ENCODE assay signal across 26 mouse cellular contexts in the genomic region with DNA sequence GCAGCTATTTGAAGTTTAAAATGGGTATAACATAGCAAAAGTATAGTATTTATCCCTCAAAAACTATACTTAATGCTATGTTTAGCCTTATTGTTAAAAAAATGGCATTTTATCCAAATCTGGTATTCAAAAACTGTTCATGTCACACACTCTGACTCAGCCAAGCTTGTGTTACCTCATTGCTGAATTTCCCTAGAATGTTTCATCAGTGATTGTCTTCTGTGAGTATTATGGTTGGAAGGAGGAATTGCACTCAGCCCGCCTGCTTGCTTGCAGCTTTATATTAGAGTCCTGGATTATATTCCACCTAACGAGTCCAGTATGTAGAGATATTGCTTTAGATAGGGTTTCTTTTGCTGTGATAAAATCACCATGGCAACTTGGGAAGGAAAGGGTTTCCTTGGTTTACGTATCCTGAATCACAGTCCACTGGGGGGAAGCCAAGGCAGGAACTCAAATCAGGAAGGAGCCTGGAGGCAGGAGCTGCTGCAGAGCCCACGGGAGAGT. TPM values are rescaled to one million over a fixed set of nuclear protein-coding genes. Genes with fewer than 3 reads are reported as not detected.
DNase-seq lines count a peak whose midpoint lies in the region; ATAC-seq and TF ChIP-seq lines count a peak whose summit lies in the region.
"Had no signal": no experiment of that assay in that cellular context is flagged by ENCODE, and none has a peak within 500 bp of the region (broad histone marks: within the 10 kb centered on the region; RNA-seq: fewer than 3 reads in every experiment).

No protein-coding gene starts in this region.

- no peak overlapping the region for H3K4me2 ChIP-seq in midbrain, embryonic 11.5 days
- H3K4me2 ChIP-seq: embryonic facial prominence, embryonic 13.5 days; forebrain, embryonic 13.5 days; heart, embryonic 11.5 days; heart, embryonic 15.5 days; hindbrain, embryonic 13.5 days; intestine, embryonic 15.5 days had no signal

- 71% methylated on average over 4 of the region's 4 CpGs for WGBS in midbrain, embryonic 11.5 days
- WGBS in midbrain, embryonic 10.5 days = 63% methylated on average over 4 of the region's 4 CpGs

- TF ChIP-seq CTCF in bone marrow macrophage, adult 2 months (IDR thresholded peaks at IDR 0.05; ENCODE audit: low read depth, low read length) = no peak

- no peak overlapping the region for H3K4me3 ChIP-seq in midbrain, embryonic 11.5 days (ENCODE audit: low read depth, low read length)
- no peak overlapping the region for H3K4me3 ChIP-seq in midbrain, embryonic 10.5 days
- H3K4me3 ChIP-seq in bone marrow macrophage, adult 2 months (ENCODE audit: insufficient read depth, low read length) = no peak overlapping the region
- H3K4me3 ChIP-seq: embryonic facial prominence, embryonic 13.5 days; forebrain, embryonic 13.5 days; heart, embryonic 15.5 days; hindbrain, embryonic 13.5 days; intestine, embryonic 15.5 days had no signal

- no peaks in the 10 kb centered on the region for H3K27me3 ChIP-seq in midbrain, embryonic 11.5 days (ENCODE audit: control insufficient read depth, insufficient read depth, low read length)
- H3K27me3 ChIP-seq in midbrain, embryonic 10.5 days (ENCODE audit: low read depth, poor library complexity, severe bottlenecking) = no peaks in the 10 kb centered on the region
- H3K27me3 ChIP-seq: embryonic facial prominence, embryonic 13.5 days; forebrain, embryonic 13.5 days; heart, embryonic 15.5 days; hindbrain, embryonic 13.5 days; intestine, embryonic 15.5 days; Patski had no signal

- no peaks in the 10 kb centered on the region for H3K9me3 ChIP-seq in midbrain, embryonic 11.5 days (ENCODE audit: control insufficient read depth, low read length)
- H3K9me3 ChIP-seq in midbrain, embryonic 10.5 days (replicated peaks) = no peaks in the 10 kb centered on the region
- H3K9me3 ChIP-seq: embryonic facial prominence, embryonic 13.5 days; forebrain, embryonic 13.5 days; G1E; heart, embryonic 15.5 days; hindbrain, embryonic 13.5 days; intestine, embryonic 15.5 days had no signal

- no peak overlapping the region for H3K27ac ChIP-seq in midbrain, embryonic 11.5 days (ENCODE audit: low read depth, low read length)
- H3K27ac ChIP-seq in midbrain, embryonic 10.5 days (replicated peaks) = no peak overlapping the region
- peak overlapping the region; percentile 53 for H3K27ac ChIP-seq in bone marrow macrophage, adult 2 months (ENCODE audit: insufficient read depth, low read depth, low read length)
- H3K27ac ChIP-seq: embryonic facial prominence, embryonic 13.5 days; forebrain, embryonic 13.5 days; heart, embryonic 15.5 days; hindbrain, embryonic 13.5 days; intestine, embryonic 15.5 days had no signal

- no peak for ATAC-seq in midbrain, embryonic 11.5 days (ENCODE audit: low FRiP score)
- ATAC-seq: CD4-positive, CD25-positive, alpha-beta regulatory T cell, adult 4 months; forebrain, embryonic 13.5 days; forebrain, postnatal 0 days; intestine, embryonic 15.5 days; Patski had no signal

- H3K4me1 ChIP-seq in midbrain, embryonic 11.5 days (ENCODE audit: control insufficient read depth, insufficient read depth, low read length) = 0 out of 2 replicates have a peak, but pooled peaks cover 2% of the 10 kb centered on the region
- H3K4me1 ChIP-seq in midbrain, embryonic 10.5 days = peaks cover 8% of the 10 kb centered on the region
- peaks cover 31% of the 10 kb centered on the region for H3K4me1 ChIP-seq in bone marrow macrophage, adult 2 months (ENCODE audit: control insufficient read depth, insufficient read depth, low read length)
- H3K4me1 ChIP-seq: intestine, embryonic 15.5 days had no signal

- TF ChIP-seq POLR2A in bone marrow macrophage, adult 2 months (IDR thresholded peaks at IDR 0.05; ENCODE audit: borderline replicate concordance, low read depth, low read length) = no peak

- H3K36me3 ChIP-seq in midbrain, embryonic 11.5 days (ENCODE audit: control insufficient read depth, insufficient read depth, low read length) = no peaks in the 10 kb centered on the region
- no peaks in the 10 kb centered on the region for H3K36me3 ChIP-seq in midbrain, embryonic 10.5 days
- H3K36me3 ChIP-seq: embryonic facial prominence, embryonic 13.5 days; heart, embryonic 15.5 days; hindbrain, embryonic 13.5 days; intestine, embryonic 15.5 days had no signal

- no peak overlapping the region for H3K9ac ChIP-seq in midbrain, embryonic 11.5 days (ENCODE audit: low read length)
- H3K9ac ChIP-seq: embryonic facial prominence, embryonic 13.5 days; forebrain, embryonic 13.5 days; forebrain, postnatal 0 days; heart, embryonic 15.5 days; hindbrain, embryonic 13.5 days; intestine, embryonic 15.5 days had no signal

- DNase-seq in midbrain, embryonic 11.5 days (ENCODE audit: low spot score, missing footprints) = peak; percentile 51
- DNase-seq in midbrain, embryonic 10.5 days (ENCODE audit: low spot score) = no peak
- peak; percentile 16 for DNase-seq in MN1 (ENCODE audit: low spot score)
- no peak for DNase-seq in left cerebral cortex, adult 18-20 months (ENCODE audit: low spot score in 2 of 2)
- no peak for DNase-seq in kidney, adult 8-10 months
- no peak for DNase-seq in cerebellum, adult 18-20 months
- DNase-seq: adrenal gland, adult 8-10 months; adrenal gland, postnatal 36 days; B cell, adult 2 months; cerebellum, adult 11 months; cerebellum, adult 9-10 months; cerebellum, postnatal 25 days; forebrain, postnatal 0 days; gastrocnemius, postnatal 36 days; heart, adult 11 months; heart, postnatal 14 days had no signal

RNA-seq across cellular contexts. Expression of a gene that starts 3.7 kb away (rescaled TPM):
- 13.2 and 16.5 TPM in 2 replicates for polyA plus RNA-seq in midbrain, embryonic 11.5 days (2014; fragmentation: Nextera tagmentation; extraction: Ambion mirVana)
- polyA plus RNA-seq in midbrain, embryonic 10.5 days (2016; fragmentation: Nextera tagmentation; extraction: Ambion mirVana) = 14.8 and 15.3 TPM in 2 replicates
- polyA plus RNA-seq in bone marrow macrophage, adult 2 months (2012; ENCODE audit: insufficient read depth, insufficient read length, missing spikeins) = 11.6 and 14.6 TPM in 2 replicates
- 10 to 100 TPM; 10.1 to 15.4 TPM for total RNA-seq in left cerebral cortex, adult 18-20 months (2021)

Comparison
In these comparisons a context has a peak if more than half of its experiments do, and no peak if none do; other contexts are left out.
1. DNase-seq: peak in midbrain, embryonic 11.5 days (single experiment) and MN1 (single experiment); none in midbrain, embryonic 10.5 days (single experiment), left cerebral cortex, adult 18-20 months (0 of 2), kidney, adult 8-10 months (0 of 2) and cerebellum, adult 18-20 months (0 of 2).